Mouse (Mus musculus): ENCODE results near the gene Zfp212. TPM values are rescaled to one million over a fixed set of nuclear protein-coding genes. Genes with fewer than 3 reads are reported as not detected.

The Zfp212 gene
- total RNA-seq (2021) = 1 to 10 TPM; 7.8 to 8.8 TPM
- long read RNA-seq, experiment 1, transcript Zfp212-201 (5 exons, 2,801 nt) = major isoform, 11 of 12 reads
- long read RNA-seq, experiment 1, partial matches to known transcripts = 0 of 12 reads
- long read RNA-seq, experiment 1, other reads (novel, unspliced or antisense) = 1 of 12 reads
- long read RNA-seq, experiment 2, transcript Zfp212-201 (5 exons, 2,801 nt) = major isoform, 21 of 24 reads
- long read RNA-seq, experiment 2, partial matches to known transcripts = 0 of 24 reads
- long read RNA-seq, experiment 2, other reads (novel, unspliced or antisense) = 3 of 24 reads

DNA sequence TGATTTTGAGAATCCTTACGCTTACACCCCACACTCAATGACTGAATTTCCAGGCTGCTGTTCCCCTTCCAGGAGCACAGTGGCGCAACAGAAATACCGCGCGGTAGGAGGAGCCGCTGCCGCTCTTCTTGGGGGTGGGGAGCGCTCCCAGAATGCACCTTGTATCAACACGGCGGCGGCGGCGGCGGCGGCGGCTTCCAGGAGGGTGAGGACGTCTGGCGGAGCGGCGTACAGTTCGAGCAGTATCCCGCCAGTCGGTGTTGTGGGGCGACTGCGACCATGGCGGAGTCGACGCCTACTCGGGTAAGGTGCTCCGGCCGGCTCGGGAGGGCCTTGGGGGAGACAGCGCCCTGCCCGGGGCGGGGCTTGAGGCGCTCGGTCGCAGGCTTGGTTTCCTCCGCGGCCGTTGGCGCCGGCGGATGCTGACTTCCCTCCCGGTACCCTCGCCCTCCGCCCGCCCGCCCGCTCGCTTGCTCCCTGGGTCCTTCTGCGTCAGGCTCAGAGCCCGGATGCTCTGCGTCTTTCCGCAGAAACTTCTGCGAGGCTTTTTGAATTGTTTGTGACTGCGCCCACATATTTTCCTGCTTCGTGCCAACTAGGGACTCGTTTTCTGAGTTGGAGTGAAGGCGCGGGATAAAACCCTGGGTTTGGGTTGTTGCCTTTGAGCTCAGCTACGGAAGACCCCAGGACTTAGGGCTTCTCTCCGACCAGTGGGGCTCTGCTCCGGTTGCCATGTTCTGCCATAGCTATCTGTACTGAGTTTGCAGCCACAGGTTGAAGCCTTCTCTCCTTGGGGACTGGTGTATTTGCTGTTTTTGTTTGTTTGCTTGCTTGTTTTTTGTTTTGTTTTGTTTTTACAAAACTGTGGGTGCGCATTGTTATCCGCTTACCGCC is at the start of gene Zfp212:
Zfp212 (plus strand) TSS at position 30 of the 894 bp plus-strand sequence.
- peak; percentile 88 for DNase-seq
- intact Hi-C loops (cut with DNase I; ENCODE audit: low total_unique reads) = no loop called here

GRCm38 (mm10) chr6:47872266-47872665 is 48.0 kb upstream of the Zfp212 start:
- intact Hi-C loops (cut with DNase I; ENCODE audit: low total_unique reads) = no loop called here
- DNase-seq = no peak

DNA sequence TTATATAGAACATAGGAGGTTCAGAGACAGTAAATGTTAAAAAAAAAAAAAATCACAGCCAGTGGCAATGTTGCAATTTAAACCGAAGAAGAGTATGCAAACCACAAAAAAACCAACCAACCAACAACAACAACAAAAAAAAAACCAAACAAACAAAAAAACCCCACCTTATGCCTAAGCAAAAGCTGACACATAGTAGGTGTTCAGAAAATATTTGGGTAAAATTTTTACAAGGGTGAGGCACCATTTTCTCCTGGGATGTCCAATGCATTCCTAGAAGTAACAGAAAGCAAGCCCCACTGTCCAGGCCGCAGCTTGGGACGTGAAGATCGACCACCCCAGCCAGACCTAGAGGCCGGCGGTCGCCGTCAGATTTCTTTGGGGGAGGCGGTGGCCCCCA is 43.2 kb upstream of the Zfp212 start, which contains the start of gene Zfp282:
Zfp282 (plus strand) TSS at position 147 of the 400 bp plus-strand sequence.
- intact Hi-C loops (cut with DNase I; ENCODE audit: low total_unique reads) = no loop called here
- DNase-seq = no peak

DNA sequence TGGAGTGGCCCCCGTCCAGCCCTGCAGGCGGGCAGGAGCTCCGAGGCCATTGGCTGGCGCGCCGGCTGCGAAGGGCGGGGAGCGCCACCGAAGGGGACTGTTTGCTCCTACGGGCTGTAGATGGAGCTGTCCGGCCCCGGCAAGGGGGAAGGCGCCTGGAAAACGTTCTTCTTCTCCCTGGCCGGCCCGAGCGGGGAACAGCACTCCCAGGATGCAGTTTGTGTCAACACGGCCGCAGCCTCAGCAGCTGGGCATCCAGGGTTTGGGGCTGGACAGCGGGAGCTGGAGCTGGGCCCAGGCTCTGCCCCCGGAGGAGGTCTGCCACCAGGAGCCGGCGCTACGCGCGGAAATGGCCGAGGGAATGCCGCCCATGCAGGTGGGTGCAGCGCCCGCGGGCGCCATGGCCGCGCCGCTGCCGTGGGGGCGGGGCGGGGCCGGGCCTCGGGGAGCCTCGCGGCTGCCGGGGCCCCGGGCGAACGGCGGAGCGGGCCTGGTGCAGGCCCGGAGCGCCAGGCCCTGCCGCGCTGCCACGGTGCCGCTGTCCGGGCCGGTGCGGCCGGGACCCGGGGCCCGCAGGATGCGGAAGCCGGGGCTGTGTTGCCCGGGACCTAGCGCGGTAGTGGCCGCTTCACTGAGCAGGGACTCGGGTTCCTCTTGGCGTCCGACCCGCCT is 42.7 kb upstream of the Zfp212 start:
- DNase-seq = peak; percentile 93
- intact Hi-C loops (cut with DNase I; ENCODE audit: low total_unique reads) = no loop called here

DNA sequence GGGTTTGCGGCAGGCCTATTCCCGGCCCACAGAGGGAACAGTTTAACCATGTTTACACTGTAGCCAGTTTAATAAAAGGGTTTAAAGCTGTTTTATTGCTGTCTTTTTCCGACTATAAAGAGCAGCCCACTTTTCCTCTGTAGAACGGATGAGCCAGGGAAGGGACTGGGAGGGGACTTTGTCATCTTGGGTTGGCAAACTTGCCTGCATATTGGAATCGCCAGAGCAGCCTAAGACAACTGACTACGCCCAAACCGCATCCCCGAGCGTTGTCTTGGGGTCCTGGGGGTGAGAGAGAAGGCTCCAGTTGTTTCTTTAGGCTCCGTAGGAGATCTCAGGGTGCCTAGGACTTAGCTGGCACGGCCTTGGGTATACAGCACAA is 42.2 kb upstream of the Zfp212 start:
- DNase-seq = no peak
- intact Hi-C loops (cut with DNase I; ENCODE audit: low total_unique reads) = no loop called here

DNA sequence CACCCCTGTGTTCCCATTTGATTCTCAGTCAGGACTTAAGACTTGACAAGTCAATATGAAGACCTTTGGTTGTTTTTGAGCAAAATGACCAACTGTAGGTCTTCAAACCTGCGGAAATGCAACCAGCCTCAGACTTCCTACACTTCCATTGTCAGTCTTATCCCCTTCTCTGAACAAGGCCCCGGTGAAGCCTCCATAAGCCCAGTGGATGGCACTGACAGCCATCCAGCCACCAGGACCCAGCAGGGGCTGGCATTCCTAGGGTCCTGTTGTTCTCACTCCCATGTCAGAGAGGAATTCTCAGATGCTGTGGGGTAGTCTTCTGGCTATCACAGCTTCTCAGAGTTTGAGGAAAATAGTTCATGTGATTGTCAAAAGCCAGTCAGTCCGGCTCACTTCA is 41.7 kb upstream of the Zfp212 start:
- intact Hi-C loops (cut with DNase I; ENCODE audit: low total_unique reads) = no loop called here

GRCm38 (mm10) chr6:47879049-47879716 is 41.1 kb upstream of the Zfp212 start:
- no peak for DNase-seq
- intact Hi-C loops (cut with DNase I; ENCODE audit: low total_unique reads) = no loop called here

More for the DNA sequence above, 41.7 kb upstream of the Zfp212 start:
- no peak for DNase-seq

- intact Hi-C loops (cut with DNase I; ENCODE audit: low total_unique reads) = no loop called here
- DNase-seq = no peak
These were observed 40.1 kb upstream of the Zfp212 start for GRCm38 (mm10) chr6:47880166-47880565.

DNA sequence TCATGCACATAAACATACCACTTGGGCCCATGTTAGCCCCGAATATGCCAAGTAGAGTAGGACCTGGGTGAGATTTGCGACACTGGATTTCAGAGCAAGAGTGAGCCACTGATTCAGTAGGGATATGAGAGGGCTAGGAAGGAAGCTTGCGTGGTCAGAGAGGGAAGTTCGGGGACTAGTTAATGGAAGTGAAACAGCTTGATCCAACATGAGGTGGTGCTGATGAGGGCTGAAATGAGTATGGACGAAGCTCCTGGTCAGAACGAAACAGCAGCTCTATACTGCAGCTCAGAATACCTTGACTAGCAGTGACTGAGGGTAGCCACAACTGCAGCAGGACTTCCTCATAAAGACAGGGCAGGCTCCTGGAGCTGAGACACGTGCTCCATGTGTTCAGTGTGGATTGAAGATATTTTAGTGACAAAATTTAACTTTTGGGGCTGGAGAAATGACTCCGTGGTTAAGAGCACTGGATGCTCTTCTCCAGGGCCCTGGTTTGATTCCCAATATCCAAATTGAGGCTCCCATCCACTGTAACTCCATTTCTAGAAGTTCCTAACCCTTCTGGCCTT is 31.4 kb upstream of the Zfp212 start:
- intact Hi-C loops (cut with DNase I; ENCODE audit: low total_unique reads) = no loop called here
- no peak for DNase-seq

DNA sequence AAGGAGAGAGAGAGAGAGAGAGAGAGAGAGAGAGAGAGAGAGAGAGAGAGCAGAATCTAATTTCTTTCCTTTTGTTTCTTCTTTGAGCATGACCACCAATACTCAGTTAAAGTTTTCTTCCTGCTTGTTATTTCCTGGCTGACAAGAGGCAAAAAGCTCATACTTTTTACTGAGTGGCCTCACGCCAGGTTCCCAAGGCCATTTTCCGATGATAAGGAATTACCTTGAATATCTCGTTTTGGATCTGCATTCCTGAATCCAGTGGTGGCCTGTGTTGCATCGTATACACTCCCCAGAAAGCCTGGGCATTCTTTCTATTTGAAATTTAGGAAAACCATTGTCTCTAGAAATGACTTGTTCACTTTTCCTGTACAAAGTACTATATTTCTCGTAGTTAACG is 20.9 kb upstream of the Zfp212 start:
- intact Hi-C loops (cut with DNase I; ENCODE audit: low total_unique reads) = no loop called here
- no peak for DNase-seq

GRCm38 (mm10) chr6:47903587-47903986 is 16.7 kb upstream of the Zfp212 start:
- intact Hi-C loops (cut with DNase I; ENCODE audit: low total_unique reads) = no loop called here
- DNase-seq = no peak

DNA sequence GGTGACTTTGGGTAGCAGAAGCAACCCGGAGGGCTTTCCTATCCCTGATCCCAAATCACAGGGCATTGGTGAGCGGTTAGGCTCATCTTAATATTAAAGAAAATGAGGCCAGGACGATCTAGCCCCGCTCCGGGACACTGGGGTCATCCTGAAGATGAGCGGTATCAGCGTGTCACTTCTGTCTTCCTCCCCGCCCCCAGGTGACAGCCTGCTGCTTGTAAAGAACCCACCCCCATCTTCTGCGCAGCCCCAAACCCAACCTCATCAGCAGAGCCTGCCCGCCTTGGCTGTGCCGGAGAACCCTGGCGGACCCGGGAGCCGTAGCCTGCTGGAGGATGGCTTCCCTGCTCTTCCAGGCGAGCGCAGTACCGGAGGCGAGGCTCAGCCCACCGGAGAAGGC is 15.9 kb upstream of the Zfp212 start:
- no peak for DNase-seq
- intact Hi-C loops (cut with DNase I; ENCODE audit: low total_unique reads) = no loop called here

GRCm38 (mm10) chr6:47904917-47905695 is 15.2 kb upstream of the Zfp212 start:
- DNase-seq = no peak
- intact Hi-C loops (cut with DNase I; ENCODE audit: low total_unique reads) = no loop called here

GRCm38 (mm10) chr6:47906326-47906725 is 13.9 kb upstream of the Zfp212 start:
- intact Hi-C loops (cut with DNase I; ENCODE audit: low total_unique reads) = no loop called here
- DNase-seq = no peak

DNA sequence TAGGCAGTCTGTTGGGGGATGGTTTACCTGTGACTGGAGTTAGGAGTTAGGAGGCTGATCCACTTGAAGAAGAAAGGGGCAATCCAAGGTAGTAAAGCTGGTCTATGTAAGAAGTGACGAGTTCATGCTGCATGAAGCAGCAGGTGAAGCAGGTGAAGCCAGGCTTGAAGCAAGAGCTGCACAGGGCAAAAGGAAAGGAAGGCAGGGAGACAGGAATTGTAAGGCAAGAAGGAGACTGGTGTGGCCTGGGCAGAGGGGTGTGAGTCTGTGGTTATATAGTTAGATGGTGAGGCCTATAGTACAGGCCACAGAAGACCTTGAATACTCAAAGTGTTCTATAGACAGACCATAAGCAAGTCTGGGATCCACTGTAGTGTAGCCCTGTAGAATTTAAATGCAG is 11.3 kb upstream of the Zfp212 start:
- DNase-seq = no peak
- intact Hi-C loops (cut with DNase I; ENCODE audit: low total_unique reads) = no loop called here

DNA sequence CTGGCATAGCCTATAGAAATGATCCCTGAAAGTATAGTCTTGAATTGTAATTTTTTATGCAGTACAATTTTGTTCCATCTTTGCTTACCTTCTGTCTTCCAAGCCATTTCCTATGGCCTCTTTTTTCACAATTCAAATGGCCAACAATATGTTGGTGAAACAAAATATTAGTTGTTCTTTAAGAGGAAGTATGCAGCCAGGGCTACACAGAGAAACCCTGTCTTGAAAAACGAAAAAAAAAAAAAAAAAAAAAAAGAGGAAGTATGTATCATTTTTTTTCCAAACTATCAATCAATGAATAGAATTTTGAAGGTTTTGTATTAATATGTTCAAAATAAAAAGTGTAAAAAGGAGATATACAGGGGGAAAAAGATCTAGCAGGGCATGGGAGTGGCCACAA is 8.6 kb upstream of the Zfp212 start:
- DNase-seq = no peak
- intact Hi-C loops (cut with DNase I; ENCODE audit: low total_unique reads) = no loop called here

GRCm38 (mm10) chr6:47912991-47913390 is 7.3 kb upstream of the Zfp212 start:
- intact Hi-C loops (cut with DNase I; ENCODE audit: low total_unique reads) = no loop called here
- DNase-seq = no peak

- intact Hi-C loops (cut with DNase I; ENCODE audit: low total_unique reads) = no loop called here
- DNase-seq = no peak
These were observed 3.2 kb upstream of the Zfp212 start for GRCm38 (mm10) chr6:47917051-47917450.
